Mouse (Mus musculus) 3134 (cell line): Measurements from ENCODE around the gene Mtrex.

Experiments used
- DNase-seq: peaks from one replicate; pipeline ENCODE4 v3.0.0-alpha.2; 2011; ENCODE audit warnings: low spot score; ENCODE audit not compliant: insufficient read length; ENCODE audit errors: extremely low read depth

Gene Mtrex

DNA sequence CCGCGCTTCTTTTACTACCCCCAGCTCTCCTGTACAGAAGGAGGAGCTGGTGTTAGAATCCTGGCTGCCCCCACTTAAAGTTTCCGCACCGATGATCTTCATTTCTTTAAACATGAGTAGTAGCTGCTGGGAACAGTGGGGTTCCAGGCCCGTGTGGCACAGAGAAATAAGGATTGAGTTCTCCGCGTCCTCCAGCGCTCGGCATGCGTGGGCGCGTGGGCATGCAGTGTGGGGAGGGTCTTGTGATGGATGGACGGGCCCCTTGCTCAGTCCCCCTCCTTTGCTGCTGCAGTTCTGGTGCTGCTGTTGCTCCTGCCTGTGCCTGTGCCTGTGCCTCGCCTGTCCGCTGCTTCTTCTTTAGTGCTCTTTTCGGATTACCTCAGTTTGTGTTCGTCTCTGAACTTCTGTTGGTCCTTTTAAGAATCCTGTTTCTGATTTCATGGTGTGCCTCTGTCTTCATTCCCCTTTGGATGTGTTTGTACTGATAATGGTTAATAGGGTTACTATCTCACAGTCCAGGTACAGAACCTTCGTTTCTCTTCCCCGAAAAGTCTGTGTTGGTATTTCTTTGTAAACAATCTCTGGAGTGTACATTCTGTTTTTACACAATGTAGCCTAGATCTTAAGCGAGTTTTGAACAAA is 93.8 kb downstream of the Mtrex start:
- no peak for DNase-seq

DNA sequence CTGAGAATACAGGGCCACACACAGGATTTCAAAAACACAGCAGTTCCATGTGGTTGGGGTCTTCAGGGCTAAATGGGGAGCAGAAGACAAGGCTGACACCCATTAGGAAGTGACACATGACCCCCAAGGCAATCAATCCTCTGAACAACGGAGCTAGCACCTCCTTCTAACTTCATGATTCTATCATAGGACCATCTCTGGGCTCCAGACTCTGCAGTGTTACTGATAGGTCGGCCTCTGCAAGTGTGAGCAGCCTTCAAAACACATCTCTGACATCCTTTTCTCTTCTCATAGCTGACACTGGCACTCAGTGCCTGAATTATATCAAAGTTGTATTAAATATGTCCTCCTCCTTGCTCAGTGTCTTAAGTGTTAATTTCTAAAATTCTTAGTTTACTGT is 94.6 kb downstream of the Mtrex start:
- no peak for DNase-seq

DNA sequence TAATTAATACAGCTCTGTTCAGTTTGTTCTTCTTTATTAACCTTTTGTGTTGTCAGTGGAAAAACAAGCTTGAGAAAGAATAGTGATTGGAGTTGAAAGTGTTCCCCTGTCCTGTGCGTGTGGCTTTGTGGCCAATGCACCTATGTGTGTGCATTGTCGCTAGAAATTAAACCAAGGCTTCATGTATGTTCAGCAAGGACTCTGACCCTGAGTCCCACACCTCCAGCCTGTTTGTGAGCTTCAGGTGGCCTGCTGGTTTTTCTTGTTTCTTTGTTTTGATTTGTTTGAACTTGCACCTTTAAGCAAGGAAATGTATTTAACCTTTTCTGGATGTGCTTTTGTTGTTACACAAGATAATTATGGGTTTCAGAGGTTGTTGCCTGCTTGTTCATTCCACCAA is 97.6 kb downstream of the Mtrex start:
- DNase-seq = no peak

DNA sequence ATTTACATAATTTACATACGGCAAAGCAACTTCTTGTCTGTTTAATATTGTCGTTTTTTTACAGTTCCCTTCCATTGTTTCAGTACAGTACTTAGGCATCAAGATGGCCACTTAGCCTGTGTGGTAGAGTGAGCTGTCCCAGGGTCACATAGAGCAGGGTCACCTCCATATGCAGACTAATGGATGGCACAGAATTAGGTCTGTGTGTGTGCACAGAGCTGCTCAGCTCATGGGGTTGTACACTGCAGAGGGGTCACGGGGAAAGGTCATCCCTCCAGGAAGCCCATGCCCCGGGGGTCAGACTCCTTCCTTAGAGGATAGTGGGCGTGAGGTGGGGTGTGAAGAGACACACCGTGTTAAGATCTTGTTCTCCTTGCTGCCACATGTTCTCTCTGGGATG is 101.7 kb downstream of the Mtrex start:
- no peak for DNase-seq

DNA sequence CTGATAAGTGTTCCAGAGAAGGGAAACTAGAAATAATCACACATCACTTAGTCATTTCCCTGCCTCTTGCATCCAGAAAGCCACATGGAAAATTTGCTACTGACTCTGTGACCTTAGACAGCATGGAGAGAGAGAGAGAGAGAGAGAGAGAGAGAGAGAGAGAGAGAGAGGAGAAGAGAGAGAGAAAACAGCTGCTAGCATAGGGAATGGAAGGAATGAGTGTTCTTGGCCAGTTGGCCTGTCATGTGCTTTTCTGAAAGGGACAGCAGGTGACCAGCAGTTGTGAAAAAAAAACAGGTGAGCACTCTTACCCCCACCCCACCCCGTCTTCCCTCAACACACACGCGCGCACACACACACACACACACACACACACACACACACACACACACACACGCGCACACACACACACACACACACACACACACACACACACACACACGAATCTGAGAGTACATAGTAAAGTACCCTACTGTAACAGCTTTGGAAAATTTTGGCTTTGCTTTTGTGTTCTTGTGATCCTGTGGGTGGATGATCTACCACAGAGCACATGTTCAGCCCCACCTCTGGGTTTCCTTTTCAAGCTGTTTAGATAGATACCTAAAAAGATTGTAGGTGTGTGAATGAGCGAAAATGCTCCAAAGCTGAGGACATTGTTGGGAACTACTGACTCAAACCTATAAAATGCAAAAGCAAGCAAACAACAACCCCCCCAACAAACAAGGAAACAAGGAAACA is 103.1 kb downstream of the Mtrex start:
- DNase-seq = no peak

DNA sequence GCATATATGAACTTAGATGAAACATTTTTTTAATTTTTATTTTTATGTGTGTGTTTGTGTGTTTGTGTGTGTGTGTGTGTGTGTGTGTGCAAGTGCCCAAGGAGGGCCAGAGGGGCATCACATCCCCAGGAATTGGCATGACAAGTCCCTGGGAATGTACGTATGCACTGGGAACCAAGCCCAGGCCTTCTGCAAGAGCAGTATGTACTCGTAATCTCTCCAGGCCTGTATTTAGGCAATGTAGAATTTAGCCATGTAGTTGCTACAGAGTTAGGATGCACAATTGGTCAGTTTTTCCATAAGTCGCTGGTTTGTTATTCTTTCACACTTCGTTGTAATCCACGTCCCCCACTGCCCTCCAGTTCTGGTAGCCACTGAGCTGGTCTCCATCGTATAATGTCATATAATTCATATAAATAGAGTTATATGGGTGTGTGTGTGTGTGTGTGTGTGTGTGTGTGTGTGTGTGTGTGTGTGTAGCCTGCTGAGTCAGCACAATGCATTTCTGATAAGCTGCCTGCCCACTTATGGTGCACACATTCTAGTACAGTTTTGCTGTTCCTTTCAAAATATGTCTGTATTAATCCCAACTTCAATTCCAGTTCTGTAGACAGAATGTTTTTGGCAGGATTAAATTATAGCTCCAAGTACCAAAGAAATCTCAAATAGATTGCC is 103.8 kb downstream of the Mtrex start:
- no peak for DNase-seq

DNA sequence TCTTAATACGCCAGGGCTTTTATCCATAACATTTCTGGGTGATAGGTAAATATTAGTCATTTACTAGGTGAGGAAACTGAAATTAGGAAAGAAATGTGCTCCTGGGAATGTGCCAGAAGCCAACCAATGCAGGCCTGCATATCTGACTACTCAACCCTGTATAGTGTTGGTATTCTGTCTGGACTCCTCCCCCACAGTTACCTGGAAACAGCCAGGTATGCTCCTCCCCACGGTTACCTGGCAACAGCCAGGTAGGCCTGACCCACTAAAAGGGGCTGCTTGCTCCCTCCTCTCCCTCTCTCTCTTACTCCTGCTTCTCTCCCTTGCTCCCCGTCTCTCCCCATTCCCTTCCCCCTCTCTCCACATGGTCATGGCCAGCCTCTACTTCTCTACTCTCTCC is 104.8 kb downstream of the Mtrex start:
- no peak for DNase-seq

DNA sequence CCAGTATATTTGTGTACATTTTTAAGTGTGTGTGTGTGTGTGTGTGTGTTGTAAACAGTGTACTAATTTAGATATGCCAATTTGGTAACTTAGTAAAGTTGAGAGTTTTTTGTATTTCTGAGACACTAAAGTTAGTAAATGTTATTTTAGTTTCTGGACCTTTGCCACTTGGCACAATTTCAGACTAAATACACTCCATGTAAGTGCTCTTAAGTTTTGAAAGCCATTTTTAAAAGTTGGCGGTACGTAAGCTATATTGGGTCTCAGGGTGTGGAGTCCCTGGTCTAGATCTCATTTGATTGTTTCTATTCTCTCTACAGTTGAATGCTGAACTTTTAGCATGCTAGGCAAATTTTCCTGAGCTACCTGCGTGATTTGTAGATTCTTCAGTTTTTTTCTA is 109.1 kb downstream of the Mtrex start:
- DNase-seq = no peak
